8 mouse cellular contexts compared by ENCODE assay signal in genomic region chr1:75210136-75211087, GRCm38 (mm10). TPM values are rescaled to one million over a fixed set of nuclear protein-coding genes. Genes with fewer than 3 reads are reported as not detected.
DNase-seq lines count a peak whose midpoint lies in the region; ATAC-seq and TF ChIP-seq lines count a peak whose summit lies in the region.

Glb1l (minus strand) TSS chr1:75210813.
Stk16 (plus strand) TSS chr1:75210838.

- no peaks in the 10 kb centered on the region for H3K27me3 ChIP-seq in embryonic facial prominence, embryonic 15.5 days
- H3K27me3 ChIP-seq in kidney, embryonic 14.5 days (ENCODE audit: control insufficient read depth, insufficient read depth, low read length): no peaks in the 10 kb centered on the region
- H3K27me3 ChIP-seq in limb, embryonic 15.5 days: no peaks in the 10 kb centered on the region

- peak; percentile 90 for ATAC-seq in embryonic facial prominence, embryonic 15.5 days (ENCODE audit: insufficient number of reproducible peaks, low FRiP score, low TSS enrichment, low read depth)
- ATAC-seq in kidney, embryonic 14.5 days (ENCODE audit: low FRiP score, low TSS enrichment): peak; percentile 90
- peak; percentile 88 for ATAC-seq in limb, embryonic 15.5 days (ENCODE audit: insufficient number of reproducible peaks, low FRiP score, low TSS enrichment, low read depth)

- peak within 1 kb of the TSS; percentile 90 for H3K4me2 ChIP-seq in embryonic facial prominence, embryonic 15.5 days (replicated peaks)
- H3K4me2 ChIP-seq in kidney, embryonic 14.5 days (replicated peaks; ENCODE audit: low read depth, low read length): peak within 1 kb of the TSS; percentile 86
- peak within 1 kb of the TSS; percentile 85 for H3K4me2 ChIP-seq in limb, embryonic 15.5 days

- H3K9me3 ChIP-seq in embryonic facial prominence, embryonic 15.5 days (replicated peaks): no peaks in the 10 kb centered on the region
- H3K9me3 ChIP-seq in kidney, embryonic 14.5 days (ENCODE audit: control insufficient read depth, low read length): no peaks in the 10 kb centered on the region
- H3K9me3 ChIP-seq in limb, embryonic 15.5 days: no peaks in the 10 kb centered on the region

- peak within 1 kb of the TSS; percentile 84 for H3K4me3 ChIP-seq in bone marrow, adult 2 months (replicated peaks; ENCODE audit: control insufficient read depth, low read depth, low read length)
- H3K4me3 ChIP-seq in embryonic facial prominence, embryonic 15.5 days (replicated peaks): peak within 1 kb of the TSS; percentile 73
- peak within 1 kb of the TSS; percentile 92 for H3K4me3 ChIP-seq in kidney, embryonic 14.5 days (ENCODE audit: low read length)
- peak within 1 kb of the TSS; percentile 86 for H3K4me3 ChIP-seq in limb, embryonic 15.5 days

- peaks cover 9% of the 10 kb centered on the region for H3K4me1 ChIP-seq in bone marrow, adult 2 months (ENCODE audit: control insufficient read depth, insufficient read depth, low read length)
- H3K4me1 ChIP-seq in embryonic facial prominence, embryonic 15.5 days: peaks cover 42% of the 10 kb centered on the region
- H3K4me1 ChIP-seq in kidney, embryonic 14.5 days (ENCODE audit: control insufficient read depth, insufficient read depth, low read length): peaks cover 33% of the 10 kb centered on the region
- peaks cover 40% of the 10 kb centered on the region for H3K4me1 ChIP-seq in limb, embryonic 15.5 days

- peak; percentile 97; the same call in 1 of the 2 replicates for TF ChIP-seq POLR2A in bone marrow, adult 2 months (IDR thresholded peaks at IDR 0.05; ENCODE audit: borderline replicate concordance, control insufficient read depth, low read depth, low read length)

- WGBS in bone marrow, adult 2 months: 2% methylated on average over 42 of the region's 42 CpGs
- WGBS in embryonic facial prominence, embryonic 15.5 days: 5% methylated on average over 42 of the region's 42 CpGs
- WGBS in kidney, embryonic 14.5 days: 5% methylated on average over 42 of the region's 42 CpGs
- WGBS in limb, embryonic 15.5 days: 5% methylated on average over 42 of the region's 42 CpGs

- H3K36me3 ChIP-seq in embryonic facial prominence, embryonic 15.5 days: peaks cover 36% of the 10 kb centered on the region
- H3K36me3 ChIP-seq in kidney, embryonic 14.5 days (ENCODE audit: control insufficient read depth, insufficient read depth, low read length): peaks cover 29% of the 10 kb centered on the region
- peaks cover 37% of the 10 kb centered on the region for H3K36me3 ChIP-seq in limb, embryonic 15.5 days

- DNase-seq in 416B (ENCODE audit: low read depth): peak; percentile 98
- peak; percentile 96 for DNase-seq in heart, adult 9 months (ENCODE audit: low spot score in 2 of 2)
- DNase-seq in monocyte, adult 2 months (ENCODE audit: low read depth in 1 of 2, low spot score in 2 of 2): peak; percentile 82 to 93
- DNase-seq in spleen, postnatal 36 days (ENCODE audit: low spot score in 2 of 2): peak; percentile 95

- peak within 1 kb of the TSS; percentile 93 for H3K9ac ChIP-seq in embryonic facial prominence, embryonic 15.5 days
- H3K9ac ChIP-seq in kidney, embryonic 14.5 days (ENCODE audit: low read depth, low read length): peak within 1 kb of the TSS; percentile 94
- H3K9ac ChIP-seq in limb, embryonic 15.5 days: peak within 1 kb of the TSS; percentile 96

- TF ChIP-seq CTCF in bone marrow, adult 2 months (IDR thresholded peaks at IDR 0.05; ENCODE audit: control insufficient read depth, insufficient read depth, low read length): no peak

- peak within 1 kb of the TSS; percentile 77 for H3K27ac ChIP-seq in bone marrow, adult 2 months (ENCODE audit: control insufficient read depth, insufficient read depth, low read depth, low read length, poor library complexity)
- H3K27ac ChIP-seq in embryonic facial prominence, embryonic 15.5 days (replicated peaks): no peak within 1 kb of the TSS
- H3K27ac ChIP-seq in kidney, embryonic 14.5 days (ENCODE audit: low read depth, low read length): no peak within 1 kb of the TSS; the same call in 1 of the 2 replicates
- H3K27ac ChIP-seq in limb, embryonic 15.5 days: peak within 1 kb of the TSS; percentile 65

RNA-seq across cellular contexts. Expression of gene Glb1l, which starts in this region (rescaled TPM):
- 23.0 and 43.6 TPM in 2 replicates for polyA plus RNA-seq in bone marrow, adult 2 months (2011; ENCODE audit: insufficient read depth, insufficient read length, low replicate concordance, missing spikeins)
- polyA plus RNA-seq in embryonic facial prominence, embryonic 15.5 days (2015; fragmentation: Nextera tagmentation; extraction: Ambion mirVana): 18.2 and 25.1 TPM in 2 replicates
- 18.1 and 34.4 TPM in 2 replicates for polyA plus RNA-seq in kidney, embryonic 14.5 days (2014; fragmentation: Nextera tagmentation; extraction: Ambion mirVana)
- 16.7 and 19.0 TPM in 2 replicates for polyA plus RNA-seq in limb, embryonic 15.5 days (2015; fragmentation: Nextera tagmentation; extraction: Ambion mirVana)

RNA-seq across cellular contexts. Expression of gene Stk16, which starts in this region (rescaled TPM):
- polyA plus RNA-seq in bone marrow, adult 2 months (2011; ENCODE audit: insufficient read depth, insufficient read length, low replicate concordance, missing spikeins): 74.2 and 168 TPM in 2 replicates
- polyA plus RNA-seq in embryonic facial prominence, embryonic 15.5 days (2015; fragmentation: Nextera tagmentation; extraction: Ambion mirVana): 121 and 138 TPM in 2 replicates
- 125 and 129 TPM in 2 replicates for polyA plus RNA-seq in kidney, embryonic 14.5 days (2014; fragmentation: Nextera tagmentation; extraction: Ambion mirVana)
- 119 TPM in 2 replicates for polyA plus RNA-seq in limb, embryonic 15.5 days (2015; fragmentation: Nextera tagmentation; extraction: Ambion mirVana)

Comparison
In these comparisons a context has a peak if more than half of its experiments do, and no peak if none do; other contexts are left out.
1. H3K27ac ChIP-seq: peak in bone marrow, adult 2 months (single experiment) and limb, embryonic 15.5 days (single experiment); none in embryonic facial prominence, embryonic 15.5 days (single experiment) and kidney, embryonic 14.5 days (single experiment).
2. Peak in every context shown above with its lines, with median percentiles within 50 percentile points of each other: DNase-seq, H3K4me3 ChIP-seq, ATAC-seq, H3K4me2 ChIP-seq and H3K9ac ChIP-seq.